8 mouse cellular contexts compared by ENCODE assay signal in the genomic region with DNA sequence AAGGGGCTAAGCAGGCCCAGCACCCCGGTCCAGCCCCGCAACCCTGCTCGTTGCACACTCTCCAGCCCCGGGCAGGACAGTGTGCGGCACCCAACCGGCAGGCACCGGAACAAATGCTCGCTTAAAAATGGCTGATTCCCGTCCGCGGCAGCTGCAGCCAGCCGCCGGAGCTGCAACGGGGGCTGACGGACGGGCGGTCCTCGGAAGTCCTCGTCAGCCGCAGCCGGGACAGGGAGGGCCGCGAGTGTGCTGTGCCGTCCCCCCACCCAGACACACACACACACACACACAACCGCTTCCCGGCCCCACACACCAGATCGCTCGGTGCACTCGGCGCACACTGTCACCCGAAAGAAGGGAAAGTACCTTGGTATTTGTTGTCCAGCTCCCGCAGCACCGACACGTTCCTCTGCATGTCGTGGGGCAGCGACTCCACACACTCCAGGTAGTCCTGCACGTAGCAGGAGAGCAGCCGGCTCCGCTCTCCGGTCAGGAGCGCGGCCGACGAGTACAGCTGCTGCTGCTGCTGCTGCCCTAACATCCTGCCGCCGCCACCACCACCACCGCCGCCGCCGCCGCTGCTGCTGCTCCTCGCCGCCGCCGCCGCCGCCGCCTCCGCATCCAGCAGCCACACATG. TPM values are rescaled to one million over a fixed set of nuclear protein-coding genes. Genes with fewer than 3 reads are reported as not detected.
A peak's percentile ranks its signal among the peaks of the same experiment; 100 is the strongest.
DNase-seq lines count a peak whose midpoint lies in the region; ATAC-seq and TF ChIP-seq lines count a peak whose summit lies in the region.

No protein-coding gene starts in this region.

- no peak for DNase-seq in lung, adult 2 months
- no peak for DNase-seq in lung, postnatal 14 days
- peak; percentile 47 for DNase-seq in MN1 (ENCODE audit: low spot score)
- DNase-seq in limb, embryonic 11.5 days (ENCODE audit: low spot score), result no peak
- no peak for DNase-seq in adrenal gland, adult 2 months
- DNase-seq in spleen, adult 18-20 months, result no peak

- peak overlapping the region; percentile 8; the same call in 1 of the 2 replicates for H3K27ac ChIP-seq in embryonic fibroblast, embryonic 13.5 days (ENCODE audit: insufficient read depth, low read length)
- peak overlapping the region; percentile 48; the same call in 1 of the 2 replicates for H3K27ac ChIP-seq in limb, embryonic 11.5 days (replicated peaks; ENCODE audit: low read depth, low read length)
- H3K27ac ChIP-seq in olfactory bulb, adult 2 months (ENCODE audit: insufficient read depth, low read depth, low read length), result peak overlapping the region; percentile 89

- H3K4me3 ChIP-seq in lung, adult 2 months (replicated peaks; ENCODE audit: extremely low read depth, low read depth, low read length), result peak overlapping the region; percentile 94
- peak overlapping the region; percentile 95 for H3K4me3 ChIP-seq in embryonic fibroblast, embryonic 13.5 days (ENCODE audit: insufficient read depth, low read length)
- H3K4me3 ChIP-seq in limb, embryonic 11.5 days (ENCODE audit: low read depth, low read length), result peak overlapping the region; percentile 94
- peak overlapping the region; percentile 80 for H3K4me3 ChIP-seq in olfactory bulb, adult 2 months (ENCODE audit: insufficient read depth, low read depth, low read length)

- peak; percentile 40 for ATAC-seq in limb, embryonic 11.5 days (ENCODE audit: insufficient number of reproducible peaks, low FRiP score, low TSS enrichment, low read depth)

- H3K27me3 ChIP-seq in limb, embryonic 11.5 days (ENCODE audit: control insufficient read depth, insufficient read depth, low read length), result no peaks in the 10 kb centered on the region

- peak overlapping the region; percentile 81 for H3K4me2 ChIP-seq in limb, embryonic 11.5 days (ENCODE audit: low read depth, severe bottlenecking)

- peaks cover 4% of the 10 kb centered on the region; the same call in 1 of the 2 replicates for H3K4me1 ChIP-seq in lung, adult 2 months (ENCODE audit: control insufficient read depth, insufficient read depth, low read length)
- no peaks in the 10 kb centered on the region; the same call in 1 of the 2 replicates for H3K4me1 ChIP-seq in embryonic fibroblast, embryonic 13.5 days (ENCODE audit: control insufficient read depth, insufficient read depth, low read length)
- H3K4me1 ChIP-seq in limb, embryonic 11.5 days (ENCODE audit: control insufficient read depth, insufficient read depth, low read length), result no peaks in the 10 kb centered on the region
- H3K4me1 ChIP-seq in olfactory bulb, adult 2 months (ENCODE audit: control insufficient read depth, insufficient read depth, low read length), result no peaks in the 10 kb centered on the region

- no peak for TF ChIP-seq CTCF in lung, adult 2 months (IDR thresholded peaks at IDR 0.05; ENCODE audit: insufficient read depth, low read length)
- TF ChIP-seq CTCF in embryonic fibroblast, embryonic 13.5 days (IDR thresholded peaks at IDR 0.05; ENCODE audit: borderline replicate concordance, insufficient read depth, low read length), result no peak
- TF ChIP-seq CTCF in olfactory bulb, adult 2 months (IDR thresholded peaks at IDR 0.05; ENCODE audit: insufficient read depth, low read depth, low read length), result no peak

- WGBS in lung, adult 2 months, result under 1% methylated on average over 46 of the region's 59 CpGs
- WGBS in limb, embryonic 11.5 days, result 0% methylated on average over 43 of the region's 59 CpGs
- under 1% methylated on average over 58 of the region's 59 CpGs for WGBS in olfactory bulb, adult 2 months

- H3K9me3 ChIP-seq in limb, embryonic 11.5 days (ENCODE audit: control insufficient read depth, low read length), result no peaks in the 10 kb centered on the region

- peak overlapping the region; percentile 80 for H3K9ac ChIP-seq in limb, embryonic 11.5 days (ENCODE audit: low read length)

- TF ChIP-seq POLR2A in lung, adult 2 months (IDR thresholded peaks at IDR 0.05; ENCODE audit: borderline replicate concordance, extremely low read depth, low read depth, low read length), result no peak
- TF ChIP-seq POLR2A in embryonic fibroblast, embryonic 13.5 days (IDR thresholded peaks at IDR 0.05; ENCODE audit: low read depth, low read length), result no peak
- no peak for TF ChIP-seq POLR2A in olfactory bulb, adult 2 months (IDR thresholded peaks at IDR 0.05; ENCODE audit: insufficient read depth, low read depth, low read length)

- H3K36me3 ChIP-seq in limb, embryonic 11.5 days (ENCODE audit: control insufficient read depth, insufficient read depth, low read length), result no peaks in the 10 kb centered on the region

RNA-seq across cellular contexts. Expression of a gene that starts 1.1 kb away (rescaled TPM):
- polyA plus RNA-seq in lung, adult 2 months (2012; rRNA removed), result 2.1 and 6.4 TPM in 2 replicates
- polyA plus RNA-seq in embryonic fibroblast, embryonic 13.5 days (2011; ENCODE audit: insufficient read length, low read depth, missing spikeins), result 18.9 and 24.4 TPM in 2 replicates
- polyA plus RNA-seq in limb, embryonic 11.5 days (2014; fragmentation: Nextera tagmentation; extraction: Ambion mirVana), result 11.5 and 12.1 TPM in 2 replicates
- not detected in 2 replicates for polyA plus RNA-seq in olfactory bulb, adult 2 months (2012; ENCODE audit: insufficient read depth, insufficient read length, low replicate concordance, missing spikeins)
- total RNA-seq in adrenal gland, adult 2 months (2021), result 10 to 100 TPM; 20.0 to 24.9 TPM
- 1.7 and 1.9 TPM in 2 replicates for polyA plus RNA-seq in adrenal gland, adult 2 months (2012; rRNA removed)

RNA-seq across cellular contexts. Expression of a gene that starts 39.5 kb away (rescaled TPM):
- polyA plus RNA-seq in lung, adult 2 months (2012; rRNA removed), result 9.6 and 16.3 TPM in 2 replicates
- polyA plus RNA-seq in embryonic fibroblast, embryonic 13.5 days (2011; ENCODE audit: insufficient read length, low read depth, missing spikeins), result 9.8 and 10.4 TPM in 2 replicates
- polyA plus RNA-seq in limb, embryonic 11.5 days (2014; fragmentation: Nextera tagmentation; extraction: Ambion mirVana), result 37.7 and 37.8 TPM in 2 replicates
- not detected in 2 replicates for polyA plus RNA-seq in olfactory bulb, adult 2 months (2012; ENCODE audit: insufficient read depth, insufficient read length, low replicate concordance, missing spikeins)
- total RNA-seq in adrenal gland, adult 2 months (2021), result 10 to 100 TPM; 11.0 to 12.9 TPM
- polyA plus RNA-seq in adrenal gland, adult 2 months (2012; rRNA removed), result 26.0 and 38.1 TPM in 2 replicates

Comparison
In these comparisons a context has a peak if more than half of its experiments do, and no peak if none do; other contexts are left out.
1. H3K27ac ChIP-seq: peak in every context shown above with its lines; median percentile 89 in olfactory bulb, adult 2 months; 48 in limb, embryonic 11.5 days; 8 in embryonic fibroblast, embryonic 13.5 days.